Mouse (Mus musculus) left cerebral cortex, adult 9 months (tissue): ENCODE data around the gene Als2cl.

Experiments
- DNase-seq, 2 experiments: peaks; one replicate each; pipeline ENCODE4 v3.0.0; 2022; ENCODE audit warnings: low spot score in 2 of 2

The Als2cl gene

DNA sequence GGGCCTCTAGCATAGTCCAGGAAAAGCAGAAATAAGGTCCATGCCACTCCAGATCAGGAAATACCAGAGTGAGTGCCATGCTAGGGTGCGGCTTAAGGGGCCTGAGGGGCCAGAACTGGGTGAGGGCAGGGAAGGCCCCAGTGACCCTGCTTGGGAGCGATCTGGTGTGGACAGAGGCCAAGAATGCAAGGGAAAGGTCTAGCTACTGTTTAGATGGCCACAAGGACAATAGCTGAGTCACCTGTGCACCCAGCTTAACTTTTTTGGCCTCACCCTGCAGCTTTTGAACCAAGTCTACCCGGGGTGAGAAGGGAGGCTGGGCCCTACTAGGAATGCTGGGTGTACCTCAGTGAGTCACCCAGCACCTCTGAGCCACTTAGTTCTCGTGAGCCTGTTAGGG, 1.1 kb downstream of the Als2cl start:
- no peak for DNase-seq

DNA sequence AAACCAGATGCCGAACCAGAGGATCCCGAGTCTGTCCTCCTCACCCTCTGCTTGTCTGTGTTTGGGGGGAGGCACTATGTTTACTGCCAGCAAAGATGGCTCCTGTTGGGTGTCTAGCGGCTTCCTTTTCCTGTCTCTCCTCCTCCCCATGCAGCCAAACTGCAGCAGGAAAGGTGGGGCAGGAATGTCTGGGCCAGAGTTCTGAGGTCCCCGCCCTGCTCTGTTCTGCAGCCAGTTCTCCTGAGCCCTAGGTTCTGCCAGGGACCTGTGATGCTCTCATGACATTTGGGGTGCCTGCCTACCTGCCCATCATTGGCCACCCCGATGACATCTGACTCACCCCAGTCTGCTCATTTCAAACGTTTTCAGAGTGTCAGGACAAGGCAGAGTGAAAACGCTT, 2.3 kb downstream of the Als2cl start:
- DNase-seq = no peak

DNA sequence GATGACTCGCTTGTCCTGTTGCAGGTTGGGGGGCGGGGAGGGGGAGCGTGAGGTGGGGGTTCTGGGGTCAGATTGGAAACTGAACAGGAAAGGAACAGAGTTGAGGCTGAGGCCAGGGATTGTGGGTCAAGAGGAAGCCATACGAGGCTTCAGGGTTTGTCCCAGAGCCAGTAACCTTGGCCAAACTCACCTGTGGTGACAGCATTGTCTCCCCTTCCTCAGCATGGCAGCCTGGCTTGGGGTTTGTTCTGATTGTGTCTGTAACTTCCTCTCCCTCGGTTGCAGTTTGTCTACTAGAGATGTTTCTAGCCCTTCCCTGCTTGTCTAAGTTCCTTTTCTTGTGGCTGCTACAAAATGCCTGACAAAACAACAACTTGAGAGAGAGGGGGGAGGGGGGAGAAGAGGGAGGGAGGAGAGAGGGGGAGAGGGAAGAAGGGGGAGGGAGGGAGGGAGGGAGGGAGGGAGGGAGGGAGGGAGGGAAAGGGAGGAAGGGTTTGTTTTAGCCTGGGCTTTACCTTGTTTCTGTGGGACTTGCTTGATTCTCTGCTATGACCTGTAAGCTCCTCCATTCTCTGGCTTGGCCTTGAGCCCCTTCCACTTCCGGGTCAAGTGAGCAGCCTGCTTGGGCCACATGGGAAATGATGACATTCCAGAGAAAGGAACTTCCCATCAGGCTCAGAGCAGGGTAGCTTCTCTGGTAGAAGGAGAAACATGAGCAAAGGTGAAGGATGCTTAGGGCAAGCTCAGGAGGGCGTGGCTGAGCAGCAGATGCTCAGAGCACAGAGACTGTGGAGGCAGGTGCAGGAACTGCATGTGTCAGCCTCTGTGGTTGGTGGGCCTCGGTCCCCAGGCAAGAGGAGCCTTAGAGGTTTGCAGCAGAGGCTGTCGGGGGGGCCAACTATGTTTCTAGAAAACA, 8.0 kb downstream of the Als2cl start:
- DNase-seq = no peak

DNA sequence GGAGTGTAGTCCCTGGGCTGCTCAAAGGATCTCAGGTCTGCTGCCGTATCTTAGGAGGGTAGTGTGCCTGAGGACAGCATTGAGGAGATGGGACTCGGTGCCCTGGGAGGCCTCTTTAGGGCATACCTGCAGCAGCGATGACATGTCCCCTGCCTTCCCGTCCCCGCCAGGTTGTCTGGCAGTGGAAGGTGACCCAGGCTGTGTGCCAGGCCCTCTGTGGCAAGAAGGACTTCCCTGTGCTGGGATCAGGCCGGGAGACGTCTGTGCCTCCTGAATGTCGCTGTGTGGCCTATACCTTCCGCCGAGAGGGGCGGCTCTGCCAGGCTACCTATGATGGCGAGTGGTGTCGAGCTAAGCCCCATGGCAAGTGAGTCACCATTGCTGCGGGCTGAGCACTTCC, 9.3 kb downstream of the Als2cl start:
- no peak for DNase-seq

DNA sequence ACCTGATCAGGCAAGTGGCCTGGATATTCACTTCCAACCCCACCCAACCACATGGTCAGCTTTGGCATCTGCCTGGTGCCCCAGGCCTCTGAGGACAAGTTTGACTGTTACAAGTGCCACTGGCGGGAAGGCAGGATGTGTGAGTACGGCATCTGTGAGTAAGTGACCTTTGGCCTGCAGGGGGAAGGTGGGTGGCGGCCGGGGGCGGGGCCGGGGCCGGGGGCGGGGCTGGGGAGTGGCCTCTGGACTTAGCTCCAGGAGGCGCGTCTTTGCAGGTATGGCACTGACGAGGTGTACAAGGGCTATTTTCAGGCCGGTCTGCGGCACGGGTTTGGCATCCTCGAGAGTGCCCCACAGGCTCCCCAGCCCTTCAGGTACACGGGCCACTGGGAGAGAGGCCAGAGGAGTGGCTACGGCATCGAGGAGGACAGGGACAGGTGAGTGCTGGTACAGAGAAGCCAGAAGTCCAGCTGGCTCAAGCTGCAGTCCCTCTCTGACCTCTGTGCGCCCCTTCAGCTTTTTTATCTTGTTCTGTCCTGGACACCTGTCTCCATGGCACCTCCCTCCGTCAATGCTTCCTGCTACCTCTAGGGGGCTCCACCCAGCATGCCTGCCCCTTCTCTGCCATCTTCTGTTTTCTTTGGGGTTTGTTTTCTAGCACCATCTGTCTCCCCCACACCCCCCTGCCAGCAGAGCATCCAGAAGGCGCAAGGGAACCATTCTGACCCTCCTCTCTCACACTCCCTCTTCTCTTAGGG, 10.5 kb downstream of the Als2cl start:
- no peak for DNase-seq

DNA sequence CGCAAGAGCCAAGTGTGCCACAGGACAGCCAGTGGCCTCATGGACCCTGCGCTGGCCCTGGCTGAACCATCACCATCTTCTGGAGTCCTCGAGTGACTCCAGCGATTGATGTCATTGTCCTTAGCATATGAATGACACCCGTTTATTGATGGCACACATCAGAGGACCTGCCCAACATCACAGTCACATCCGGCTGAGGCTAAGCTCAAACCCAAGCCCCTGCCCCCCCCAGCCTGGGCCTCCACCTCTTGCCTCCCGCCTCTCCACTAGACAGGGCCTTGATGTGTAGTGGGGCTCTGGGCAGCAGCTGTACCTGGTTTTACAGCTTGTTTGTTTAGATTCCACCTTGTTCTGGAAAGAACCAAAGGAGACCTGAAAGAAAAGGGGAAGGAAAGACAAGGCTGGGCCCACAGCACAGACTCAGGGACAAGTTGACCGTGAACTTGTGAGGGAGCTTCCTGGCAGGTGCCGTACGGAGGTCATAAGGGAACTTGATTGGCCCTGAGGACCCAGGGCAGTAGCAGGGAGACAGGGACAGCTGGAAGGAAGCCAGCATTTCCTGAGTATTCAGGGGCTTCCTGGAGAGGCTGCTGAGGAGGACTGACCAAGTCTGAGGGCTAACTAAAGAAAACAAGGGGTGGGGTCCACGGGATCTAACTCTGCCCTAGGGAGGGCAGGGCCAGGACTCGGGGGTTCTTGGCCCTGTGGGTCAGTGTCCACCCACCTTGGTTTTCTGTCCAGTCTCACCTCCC, 11.6 kb downstream of the Als2cl start:
- DNase-seq = no peak

DNA sequence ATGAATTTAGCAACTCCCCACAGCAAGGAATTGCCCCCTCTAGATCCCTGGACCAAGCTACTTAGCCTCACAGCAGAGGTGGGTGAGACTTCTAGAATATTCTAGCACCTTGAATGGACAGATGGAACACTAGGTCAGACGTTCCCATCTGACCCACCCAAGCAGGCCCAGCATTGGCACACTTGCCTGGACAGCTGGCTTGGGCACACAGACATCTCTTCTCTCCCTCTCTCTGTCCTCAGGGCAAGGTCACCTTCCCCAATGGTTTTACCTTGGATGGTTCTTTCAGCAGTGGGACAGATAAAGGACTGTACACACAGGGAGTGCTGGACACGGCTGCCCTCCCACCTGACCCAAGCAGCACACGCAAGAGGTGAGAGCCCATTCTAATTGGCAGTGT, 12.9 kb downstream of the Als2cl start:
- no peak for DNase-seq

DNA sequence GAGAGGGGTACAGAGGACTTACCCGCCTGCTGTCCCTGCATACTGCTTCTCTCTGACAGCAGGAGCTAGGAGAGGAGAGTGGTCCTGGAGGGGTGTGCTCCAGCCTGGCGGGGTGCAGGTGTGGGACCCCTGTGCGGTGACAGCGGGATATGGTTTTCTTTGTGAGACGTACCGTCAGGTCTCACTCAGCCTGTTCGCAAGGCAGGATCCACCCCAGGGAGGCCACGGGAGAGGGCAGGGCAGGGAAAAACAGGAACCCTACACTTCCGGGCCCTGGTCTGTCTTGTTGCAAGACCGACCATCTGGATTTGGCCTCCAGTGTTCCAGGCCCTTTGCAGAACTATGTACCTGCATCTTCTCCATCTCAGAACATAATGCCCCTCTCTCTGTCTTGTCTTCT, 13.8 kb downstream of the Als2cl start:
- no peak for DNase-seq

DNA sequence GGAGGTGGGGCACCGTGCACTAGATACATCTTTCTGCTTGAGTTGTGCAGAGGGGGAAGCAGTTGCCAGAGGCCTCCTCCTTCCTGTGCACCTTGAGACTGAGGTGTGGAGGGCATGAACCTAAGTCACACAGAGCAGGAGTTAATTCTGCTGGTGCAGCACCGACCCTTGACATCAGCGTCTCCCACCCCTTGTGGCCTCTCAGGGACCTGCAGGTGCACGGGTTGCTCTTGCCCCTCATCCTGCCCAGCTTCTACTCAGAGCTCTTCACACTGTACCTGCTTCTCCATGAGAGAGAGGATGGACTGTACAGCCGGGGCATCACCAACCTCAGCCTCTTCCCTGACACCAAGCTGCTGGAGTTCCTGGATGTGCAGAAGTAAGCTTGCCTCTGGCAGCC, 15.8 kb downstream of the Als2cl start:
- DNase-seq = no peak

DNA sequence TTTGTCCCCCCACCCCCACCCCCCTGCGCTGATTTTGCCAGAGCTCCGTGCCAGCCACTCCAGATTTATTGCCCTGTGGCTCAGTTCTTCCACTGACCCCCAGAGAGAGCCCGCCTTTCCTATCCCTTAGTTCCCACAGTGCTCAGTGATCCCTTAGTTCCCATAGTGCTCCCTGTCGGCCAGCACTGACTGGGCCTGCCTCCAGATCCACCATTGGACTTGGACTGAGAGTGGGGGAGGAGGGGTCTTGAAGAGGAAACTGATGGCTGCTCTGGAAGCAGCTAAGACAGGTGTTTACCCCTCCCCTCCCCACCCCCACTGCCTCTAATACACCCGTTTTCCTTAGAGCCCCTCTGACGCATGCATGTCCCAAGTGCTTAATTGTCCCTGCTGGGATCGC, 16.3 kb downstream of the Als2cl start:
- DNase-seq = no peak

DNA sequence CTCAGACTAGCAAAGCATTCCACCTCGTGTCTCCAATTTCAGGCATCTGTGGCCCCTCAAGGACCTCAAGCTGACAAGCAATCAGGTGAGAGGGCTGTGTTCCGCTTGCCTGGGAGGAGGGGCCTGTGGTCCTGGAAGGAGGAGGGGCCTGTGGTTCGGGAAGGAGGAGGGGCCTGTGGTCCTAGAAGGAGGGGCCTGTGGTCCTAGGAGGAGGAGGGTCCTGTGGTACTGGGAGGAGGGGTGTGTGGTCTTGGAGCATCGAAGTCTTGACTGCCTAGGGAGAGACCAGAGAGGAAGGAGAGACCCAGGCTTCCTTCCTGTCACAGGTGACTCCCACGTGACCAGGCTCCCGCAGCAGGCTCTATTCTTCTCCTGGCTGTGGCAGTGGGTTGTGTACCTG, 16.9 kb downstream of the Als2cl start:
- no peak for DNase-seq

DNA sequence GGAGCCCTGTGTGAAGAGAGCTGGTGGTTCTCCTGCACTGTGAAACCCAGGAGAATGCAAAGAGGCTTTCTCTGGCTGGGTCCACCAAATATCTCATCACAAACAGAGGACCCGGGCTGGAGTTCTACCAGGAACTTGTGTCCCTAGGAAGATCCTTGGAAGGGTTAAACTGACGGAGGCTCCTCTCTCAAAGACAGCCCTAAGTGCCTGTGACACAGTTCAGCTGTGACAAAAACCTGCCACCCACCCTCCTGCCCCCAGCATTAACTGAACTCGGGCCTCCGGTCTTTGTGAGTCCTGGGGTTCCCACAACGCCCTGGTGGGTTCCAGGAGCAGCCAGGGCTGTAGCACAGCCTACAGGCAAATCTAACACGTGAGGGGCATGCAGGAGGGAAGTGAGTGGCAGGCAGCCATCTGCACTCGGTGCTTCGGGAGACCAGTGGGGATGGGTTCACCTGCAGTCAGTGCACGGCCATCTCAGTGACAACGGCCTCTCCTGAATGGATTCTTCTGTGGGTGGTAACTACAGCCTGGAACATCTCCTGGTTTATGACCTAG, 19.9 kb downstream of the Als2cl start:
- no peak for DNase-seq

DNA sequence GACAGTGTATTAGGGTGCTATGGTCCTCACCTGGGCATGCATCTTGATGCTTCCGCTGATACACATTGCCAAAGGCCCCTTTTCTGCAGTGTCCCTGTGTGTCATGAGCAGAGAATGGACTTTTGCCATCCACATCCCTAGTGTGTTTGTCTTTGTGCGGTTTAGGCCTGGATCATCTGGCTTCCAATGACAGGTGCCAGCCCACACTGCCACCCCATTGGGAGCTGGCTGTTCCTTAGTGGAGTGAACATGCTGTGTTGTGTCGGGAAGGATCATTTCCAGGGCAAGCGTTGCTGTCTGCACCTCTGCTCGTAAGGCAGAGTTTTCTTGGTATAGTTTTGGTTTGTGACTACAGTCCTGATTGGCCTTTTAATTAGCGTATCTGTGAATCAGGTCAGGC, 21.5 kb downstream of the Als2cl start:
- no peak for DNase-seq

DNA sequence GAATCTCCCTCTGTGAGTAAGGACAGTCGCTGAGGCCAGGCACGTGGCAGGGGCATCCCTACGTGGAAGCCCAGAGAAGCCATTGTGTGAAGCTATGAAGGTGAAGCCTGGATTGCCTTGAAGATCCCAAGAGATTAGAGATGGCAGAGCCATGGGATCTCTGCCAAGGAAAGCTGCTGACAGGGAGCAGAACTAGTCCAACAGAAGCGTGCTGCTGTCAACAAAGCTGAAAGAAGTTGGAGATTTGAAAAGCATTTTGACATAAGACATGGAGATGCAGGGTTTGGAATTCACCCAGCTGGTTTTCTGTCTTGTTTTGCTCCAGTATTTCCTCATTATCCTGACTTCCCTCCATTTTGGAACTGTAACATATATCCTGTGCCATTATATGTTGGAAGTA, 22.6 kb downstream of the Als2cl start:
- DNase-seq = no peak

DNA sequence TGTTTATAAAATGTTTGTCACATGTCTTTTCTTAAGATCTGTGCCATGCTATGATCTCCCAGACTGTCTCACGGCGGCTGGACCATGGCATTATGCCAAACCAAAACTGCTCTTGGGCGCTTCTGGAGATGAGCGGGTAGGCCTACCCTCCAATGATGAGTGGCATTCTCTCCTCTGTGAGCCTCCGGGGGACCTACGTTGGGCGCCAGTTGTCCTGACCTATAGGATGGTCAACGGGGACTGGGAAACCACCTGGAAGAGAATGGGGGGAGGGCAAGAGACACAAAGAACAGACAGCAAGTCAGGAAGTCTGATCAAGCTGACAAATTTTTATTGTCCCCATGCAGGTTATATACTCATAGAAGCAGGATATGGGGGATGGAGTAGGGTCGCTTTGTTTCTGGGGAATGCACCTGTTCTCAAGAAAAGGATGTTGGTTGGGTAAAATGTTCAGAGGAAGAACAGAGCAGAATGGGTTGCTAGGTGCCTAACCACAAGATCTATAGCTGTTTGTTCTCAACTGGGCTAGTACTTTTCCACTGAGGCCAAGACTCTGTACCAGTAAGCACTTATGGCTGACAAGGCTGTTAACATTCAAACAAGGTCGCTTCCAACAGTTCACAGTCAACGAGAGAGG, 27.6 kb downstream of the Als2cl start:
- no peak for DNase-seq

DNA sequence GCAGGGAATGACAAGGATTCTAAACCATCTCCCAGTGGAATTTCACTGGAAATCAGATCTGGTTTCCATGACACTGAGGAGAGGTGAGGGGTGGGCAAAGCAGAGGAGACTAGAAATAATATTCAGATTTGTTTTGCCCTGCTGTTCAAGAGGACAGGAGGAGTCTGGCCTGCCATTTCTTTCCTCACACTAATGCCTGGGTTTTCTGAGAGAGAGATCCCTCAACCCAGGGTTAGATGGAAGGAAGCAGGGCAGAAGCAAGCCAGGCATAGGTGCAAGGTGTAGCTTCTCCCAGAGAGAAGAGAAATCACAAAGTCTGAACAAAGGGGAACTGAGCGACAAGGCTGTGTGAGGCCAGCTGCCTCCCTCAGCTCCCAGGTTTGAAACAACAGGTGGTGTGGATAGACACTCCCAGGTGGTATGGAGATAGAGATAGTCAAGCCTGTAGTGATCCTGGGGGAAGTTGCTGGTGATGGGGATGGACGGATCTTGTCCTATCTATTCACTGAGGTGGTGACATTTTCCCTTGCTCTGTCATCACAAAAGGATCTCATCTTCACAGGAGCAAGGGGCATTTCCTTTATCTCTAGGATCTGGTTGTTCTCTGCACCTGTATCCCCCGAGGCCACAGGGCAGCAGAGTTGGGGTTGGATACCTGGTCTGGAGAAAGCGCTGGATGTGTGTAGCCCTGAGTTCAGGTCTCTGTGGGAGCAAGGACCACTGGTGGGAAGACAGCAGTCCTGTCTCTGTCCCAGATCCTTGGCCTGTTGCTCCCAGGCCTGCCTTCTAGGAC, 28.4 kb downstream of the Als2cl start:
- no peak for DNase-seq

DNA sequence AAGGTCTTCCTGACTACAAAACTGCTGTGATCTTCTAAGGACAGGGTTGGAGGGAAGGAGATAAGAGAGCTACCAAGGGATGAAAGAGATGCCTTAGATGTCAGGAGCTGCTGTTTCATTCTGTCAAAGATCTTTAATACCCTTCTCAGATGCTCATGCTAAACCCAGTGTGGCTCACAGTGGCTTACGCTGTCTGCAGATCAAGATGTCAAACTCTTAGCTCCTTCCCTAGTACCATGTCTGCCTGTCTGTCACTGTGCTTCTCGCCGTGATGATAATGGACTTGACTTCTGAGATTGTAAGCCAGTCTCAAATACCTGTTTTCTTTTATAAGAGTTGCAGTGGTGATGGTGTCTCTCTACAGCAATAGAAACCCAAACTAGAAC, 29.0 kb downstream of the Als2cl start:
- no peak for DNase-seq

DNA sequence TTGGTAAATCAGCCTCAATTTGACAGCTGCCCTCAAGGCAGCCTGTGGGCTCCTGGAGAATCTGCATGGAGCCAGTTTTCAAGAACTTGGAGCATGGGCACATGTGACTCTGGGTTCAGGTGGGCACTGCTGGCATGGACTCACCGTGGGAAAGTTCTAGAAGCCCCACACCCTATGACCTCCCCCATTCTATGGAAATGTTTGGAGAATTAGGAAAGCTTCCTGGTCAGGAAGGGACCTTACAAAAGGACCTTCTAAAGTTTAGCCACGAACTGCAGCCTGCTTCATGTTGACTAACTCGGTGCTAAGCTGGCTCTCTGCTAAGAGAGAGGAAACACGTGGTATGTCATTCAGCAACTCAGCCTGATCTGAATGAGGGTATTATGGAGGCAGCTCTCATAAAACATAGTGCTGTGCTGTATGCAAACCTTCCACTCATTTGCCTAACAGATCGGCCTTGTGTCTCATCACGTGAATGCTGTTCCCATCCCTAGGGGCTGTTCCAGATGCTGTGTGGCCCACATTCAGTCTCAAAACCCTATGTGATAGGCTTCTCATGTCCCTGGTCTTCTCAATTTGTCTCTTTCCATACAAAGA, 29.8 kb downstream of the Als2cl start:
- no peak for DNase-seq

DNA sequence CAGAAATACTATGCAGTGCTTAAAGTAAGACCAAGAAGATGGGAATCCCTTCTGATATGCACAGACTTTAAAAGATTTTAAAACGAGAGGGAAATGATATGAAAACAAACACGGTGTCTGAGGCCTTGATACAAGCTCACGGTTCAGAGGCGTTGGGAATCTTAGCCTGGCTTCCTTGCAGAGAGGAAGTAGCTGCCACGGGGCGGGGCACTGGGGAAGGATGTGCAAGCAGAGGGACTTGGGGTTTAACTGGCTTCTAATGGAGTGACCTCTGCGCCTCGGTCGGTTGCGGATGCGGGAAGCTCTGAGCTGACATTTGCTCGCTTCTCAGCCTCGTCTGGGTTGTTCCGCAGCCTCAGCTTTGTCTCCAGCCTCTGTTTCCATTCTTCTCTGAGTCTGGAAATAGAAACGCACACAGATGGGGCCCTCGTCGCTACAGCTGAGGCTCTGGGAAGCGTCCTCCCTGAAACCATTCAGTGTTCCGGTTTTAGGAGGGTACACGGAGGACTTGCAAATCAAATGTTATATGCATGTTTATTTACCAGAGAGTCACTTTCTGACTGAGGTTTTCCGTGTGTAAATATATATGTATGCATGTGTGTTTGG, 35.1 kb downstream of the Als2cl start:
- no peak for DNase-seq

DNA sequence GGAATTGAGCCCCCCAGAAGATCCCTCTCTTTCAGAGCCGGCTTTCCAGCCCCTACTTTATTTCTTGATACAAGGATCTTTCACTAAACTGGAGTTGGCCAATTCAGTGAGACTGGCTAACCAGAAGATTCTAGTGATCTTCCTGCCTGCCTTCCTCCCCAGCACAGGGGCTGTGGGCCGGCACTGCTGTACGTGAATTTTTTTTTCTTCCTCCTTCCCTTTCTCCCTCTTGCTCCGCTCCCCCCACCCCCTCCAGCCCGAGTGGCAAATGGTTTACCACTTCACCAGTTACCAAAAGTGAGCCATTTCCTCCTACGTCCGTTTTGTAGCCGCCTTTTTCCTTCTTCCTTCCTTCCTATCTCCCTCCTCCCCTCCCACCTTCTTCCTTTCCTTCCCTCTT, 35.8 kb downstream of the Als2cl start:
- DNase-seq = no peak
